Mouse (Mus musculus) kidney, adult 2 months (tissue): Measurements from ENCODE around the gene Sun3.

Source experiments
- CTCF ChIP-seq: fragments of 200-500 bp; conservative IDR thresholded peaks from 2 replicates; pipeline ENCODE4 v1.5.1; 2011; ENCODE audit warnings: low read depth, mild to moderate bottlenecking, control low read depth, low read length, moderate library complexity, mixed read lengths; ENCODE audit not compliant: insufficient read depth, insufficient read length
- POLR2A ChIP-seq: fragments of 200-500 bp; IDR thresholded peaks from one replicate; pipeline ENCODE4 v1.6.1; 2011; ENCODE audit warnings: low read depth, low read length, control low read depth

DNA sequence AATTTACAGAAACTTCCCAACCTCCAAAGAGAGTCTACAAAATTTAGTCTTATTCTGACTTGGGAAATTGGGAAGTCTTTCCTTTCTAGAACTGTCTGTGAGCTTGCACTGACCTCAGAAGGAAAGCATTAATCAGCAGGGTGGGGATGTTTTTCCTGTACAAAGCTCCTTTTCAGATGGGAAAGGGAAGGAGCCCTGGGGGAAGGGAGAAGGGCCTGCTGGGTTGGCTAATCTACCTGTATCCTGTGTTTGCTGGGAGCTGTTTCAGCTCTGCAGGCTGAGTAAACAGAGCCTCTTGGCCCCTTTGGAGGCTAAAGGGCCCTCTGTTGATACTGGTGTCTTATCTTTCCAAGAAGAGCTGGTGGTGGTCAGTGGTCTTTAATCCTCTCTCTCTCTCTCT, 62.7 kb downstream of the Sun3 start:
- no peak for TF ChIP-seq CTCF
- TF ChIP-seq POLR2A: no peak
